Mouse (Mus musculus) heart, embryonic 12.5 days (tissue): ENCODE measurements around the gene Aip. TPM values are rescaled to one million over a fixed set of nuclear protein-coding genes. Genes with fewer than 3 reads are reported as not detected.
"Not testable (repeated sequence)": the region's sequence is repeated elsewhere in the genome, so short reads cannot be mapped to it uniquely, and the experiment has no call there.

ENCODE experiments used
- ATAC-seq: fragments of 200-750 bp; cut with Nextera tagmentation; 2 replicates; pipeline ENCODE4 v1.8.0; 2017; ENCODE audit warnings: moderate TSS enrichment, moderate library complexity; ENCODE audit not compliant: insufficient number of reproducible peaks, low FRiP score
- H3K27ac ChIP-seq: fragments of 300-500 bp; sonication (generic); 2 replicates; pipeline ENCODE4 v1.5.1; 2016; ENCODE audit warnings: mild to moderate bottlenecking, moderate library complexity; ENCODE audit not compliant: poor library complexity, severe bottlenecking
- H3K27me3 ChIP-seq: fragments of 300-500 bp; sonication (generic); replicated peaks from 2 replicates; pipeline ENCODE4 v1.6.1; 2016; ENCODE audit warnings: mild to moderate bottlenecking, moderate library complexity
- H3K36me3 ChIP-seq: fragments of 300-500 bp; sonication (generic); 2 replicates; pipeline ENCODE4 v1.6.1; 2016; ENCODE audit warnings: mild to moderate bottlenecking, moderate library complexity
- H3K4me1 ChIP-seq: fragments of 300-500 bp; sonication (generic); replicated peaks from 2 replicates; pipeline ENCODE4 v1.6.1; 2016; ENCODE audit warnings: mild to moderate bottlenecking
- H3K4me2 ChIP-seq: fragments of 300-500 bp; sonication (generic); 2 replicates; pipeline ENCODE4 v1.6.1; 2016; ENCODE audit warnings: mild to moderate bottlenecking, moderate library complexity
- H3K4me3 ChIP-seq: fragments of 300-500 bp; sonication (generic); 2 replicates; pipeline ENCODE4 v1.5.1; 2016; ENCODE audit warnings: mild to moderate bottlenecking
- H3K9ac ChIP-seq: fragments of 300-500 bp; sonication (generic); 2 replicates; pipeline ENCODE4 v1.6.1; 2016; ENCODE audit warnings: mild to moderate bottlenecking, moderate library complexity
- H3K9me3 ChIP-seq: fragments of 300-500 bp; sonication (generic); replicated peaks from 2 replicates; pipeline ENCODE4 v1.6.1; 2016; ENCODE audit warnings: mild to moderate bottlenecking, moderate library complexity
- WGBS: fragments of 180-500 bp; shearing (Covaris S2); methylation state at CpG from one replicate; pipeline ENCODE4 v1.1.7; 2016; 5-methylcytosine and 5-hydroxymethylcytosine counted together
- polyA plus RNA-seq: library from polyadenylated mRNA; unstranded; fragments of >200 nt; fragmentation: Nextera tagmentation; extraction: Ambion mirVana; gene quantifications from 2 replicates; pipeline ENCODE4 v1.2.1, GENCODE M21; 2016

Aip gene
- polyA plus RNA-seq, 1 experiment from 2014 or later: 80.4 TPM

GRCm38 (mm10) chr19:4131768-4132167 lies 6.1 kb upstream of the Aip start:
- no peak for ATAC-seq
- H3K4me2 ChIP-seq: no peak overlapping the region
- no peaks in the 10 kb centered on the region for H3K27me3 ChIP-seq
- peaks cover 57% of the 10 kb centered on the region for H3K36me3 ChIP-seq
- no peak overlapping the region for H3K9ac ChIP-seq
- WGBS: 83% methylated on average over 2 of the region's 2 CpGs
- H3K9me3 ChIP-seq: no peaks in the 10 kb centered on the region
- H3K27ac ChIP-seq: no peak overlapping the region
- H3K4me1 ChIP-seq: peaks cover 18% of the 10 kb centered on the region
- no peak overlapping the region for H3K4me3 ChIP-seq

GRCm38 (mm10) chr19:4131075-4131474 lies 5.4 kb upstream of the Aip start:
- ATAC-seq: peak; percentile 37; the same call in 1 of the 2 replicates
- H3K9me3 ChIP-seq: no peaks in the 10 kb centered on the region
- H3K4me3 ChIP-seq: no peak overlapping the region
- H3K36me3 ChIP-seq: peaks cover 57% of the 10 kb centered on the region
- WGBS: 82% methylated on average over 5 of the region's 5 CpGs
- H3K4me1 ChIP-seq: peaks cover 22% of the 10 kb centered on the region
- no peak overlapping the region for H3K4me2 ChIP-seq
- H3K9ac ChIP-seq: no peak overlapping the region
- no peaks in the 10 kb centered on the region for H3K27me3 ChIP-seq
- no peak overlapping the region for H3K27ac ChIP-seq

- Histone ChIP-seq H3K27me3 (no peaks in the 10 kb centered on the region), H3K27ac (no peak overlapping the region)
- WGBS: 64% methylated on average over 4 of the region's 4 CpGs
Observed at GRCm38 (mm10) chr19:4130106-4130505, 4.4 kb upstream of the Aip start.

GRCm38 (mm10) chr19:4129462-4129861 lies 3.8 kb upstream of the Aip start:
- Histone ChIP-seq H3K4me2 (no peak overlapping the region), H3K27me3 (no peaks in the 10 kb centered on the region), H3K36me3 (peaks cover 57% of the 10 kb centered on the region), H3K9me3 (no peaks in the 10 kb centered on the region), H3K4me3 (no peak overlapping the region), H3K9ac (no peak overlapping the region), H3K27ac (no peak overlapping the region), H3K4me1 (peaks cover 24% of the 10 kb centered on the region)
- 92% methylated on average over 7 of the region's 7 CpGs for WGBS
- ATAC-seq: no peak

More at GRCm38 (mm10) chr19:4130106-4130505, 4.4 kb upstream of the Aip start:
- no peak overlapping the region for H3K9ac ChIP-seq
- peaks cover 57% of the 10 kb centered on the region for H3K36me3 ChIP-seq
- H3K4me3 ChIP-seq: no peak overlapping the region
- H3K9me3 ChIP-seq: no peaks in the 10 kb centered on the region
- no peak for ATAC-seq
- H3K4me2 ChIP-seq: no peak overlapping the region
- peaks cover 23% of the 10 kb centered on the region for H3K4me1 ChIP-seq

GRCm38 (mm10) chr19:4126759-4127495 lies 1.3 kb upstream of the Aip start:
- 58% methylated on average over 7 of the region's 7 CpGs for WGBS

GRCm38 (mm10) chr19:4125268-4125667 lies 390 bp downstream of the Aip start:
- WGBS: 39% methylated on average over 2 of the region's 4 CpGs
- Histone ChIP-seq H3K36me3 (peaks cover 28% of the 10 kb centered on the region), H3K4me1 (peaks cover 32% of the 10 kb centered on the region), H3K4me2 (peak overlapping the region; percentile 77), H3K9ac (peak overlapping the region; percentile 62), H3K4me3 (peak overlapping the region; percentile 71)
- not testable (repeated sequence) for H3K27ac ChIP-seq, H3K9me3 ChIP-seq, H3K27me3 ChIP-seq
- peak; percentile 16 for ATAC-seq

More at GRCm38 (mm10) chr19:4126759-4127495, 1.3 kb upstream of the Aip start:
- H3K36me3 ChIP-seq: peaks cover 42% of the 10 kb centered on the region
- H3K4me1 ChIP-seq: peaks cover 24% of the 10 kb centered on the region
- H3K4me3 ChIP-seq: peak overlapping the region; percentile 71
- H3K27me3 ChIP-seq: no peaks in the 10 kb centered on the region
- H3K9me3 ChIP-seq: no peaks in the 10 kb centered on the region
- H3K4me2 ChIP-seq: peak overlapping the region; percentile 77
- no peak for ATAC-seq
- H3K9ac ChIP-seq: peak overlapping the region; percentile 86
- no peak overlapping the region for H3K27ac ChIP-seq

- 74% methylated on average over 4 of the region's 4 CpGs for WGBS
Observed at GRCm38 (mm10) chr19:4124432-4124831, 1.2 kb downstream of the Aip start.

GRCm38 (mm10) chr19:4122411-4123370 lies 3.0 kb downstream of the Aip start:
- peaks cover 22% of the 10 kb centered on the region for H3K4me1 ChIP-seq
- H3K27me3 ChIP-seq: no peaks in the 10 kb centered on the region
- no peak overlapping the region for H3K27ac ChIP-seq
- 82% methylated on average over 7 of the region's 7 CpGs for WGBS
- no peak for ATAC-seq
- H3K9me3 ChIP-seq: no peaks in the 10 kb centered on the region
- no peak overlapping the region for H3K4me2 ChIP-seq
- no peak overlapping the region for H3K4me3 ChIP-seq
- peaks cover 15% of the 10 kb centered on the region for H3K36me3 ChIP-seq
- no peak overlapping the region for H3K9ac ChIP-seq

More at GRCm38 (mm10) chr19:4124432-4124831, 1.2 kb downstream of the Aip start:
- no peak overlapping the region for H3K4me3 ChIP-seq
- H3K27me3 ChIP-seq: no peaks in the 10 kb centered on the region
- H3K9me3 ChIP-seq: no peaks in the 10 kb centered on the region
- H3K4me1 ChIP-seq: peaks cover 24% of the 10 kb centered on the region
- no peak overlapping the region for H3K4me2 ChIP-seq
- ATAC-seq: no peak
- H3K9ac ChIP-seq: no peak overlapping the region
- no peak overlapping the region for H3K27ac ChIP-seq
- H3K36me3 ChIP-seq: peaks cover 20% of the 10 kb centered on the region

- not testable (repeated sequence) for H3K9ac ChIP-seq, H3K9me3 ChIP-seq, ATAC-seq, H3K27ac ChIP-seq, H3K27me3 ChIP-seq
- peaks cover 19% of the 10 kb centered on the region for H3K36me3 ChIP-seq
- WGBS: 50% methylated on average over 6 of the region's 6 CpGs
- H3K4me3 ChIP-seq: 0 out of 2 replicates have a peak overlapping the region, but pooled peaks have one; percentile 55
- peaks cover 16% of the 10 kb centered on the region for H3K4me1 ChIP-seq
- H3K4me2 ChIP-seq: peak overlapping the region; percentile 71
Observed at GRCm38 (mm10) chr19:4121896-4122295, 3.8 kb downstream of the Aip start.

GRCm38 (mm10) chr19:4121097-4121805 lies 4.4 kb downstream of the Aip start:
- 3% methylated on average over 38 of the region's 38 CpGs for WGBS
- Histone ChIP-seq H3K27me3 (no peaks in the 10 kb centered on the region), H3K4me2 (peak overlapping the region; percentile 71), H3K9ac (peak overlapping the region; percentile 63; the same call in 1 of the 2 replicates), H3K27ac (peak overlapping the region; percentile 66), H3K9me3 (no peaks in the 10 kb centered on the region), H3K4me3 (peak overlapping the region; percentile 55), H3K4me1 (peaks cover 11% of the 10 kb centered on the region; the same call in 1 of the 2 replicates), H3K36me3 (peaks cover 25% of the 10 kb centered on the region)
- ATAC-seq: peak; percentile 85
